Mouse (Mus musculus) heart, adult 2 months (tissue): Measurements from ENCODE around the gene Lnx2.

Experiments
- CTCF ChIP-seq: fragments of 200-600 bp; IDR thresholded peaks from 2 replicates; pipeline ENCODE4 v1.8.1; 2022; ENCODE audit warnings: antibody characterized with exemption, mild to moderate bottlenecking, moderate library complexity
- EP300 ChIP-seq: fragments of 200-500 bp; IDR thresholded peaks from 2 replicates; pipeline ENCODE4 v1.6.1; 2011; ENCODE audit warnings: low read depth, low read length, control low read depth; ENCODE audit not compliant: insufficient read depth

- no peak for TF ChIP-seq CTCF
- no peak for TF ChIP-seq EP300
Measured at GRCm38 (mm10) chr5:147092448-147092847, 16.1 kb upstream of the Lnx2 start.
